Mouse (Mus musculus) ovary, postnatal 10 days (tissue): Measurements from ENCODE around the gene Iqcf5.
"Not testable (repeated sequence)": the region's sequence is repeated elsewhere in the genome, so short reads cannot be mapped to it uniquely, and the experiment has no call there.

Experiments
- DNase-seq: peaks from one replicate; pipeline ENCODE4 v3.0.0; 2022; ENCODE audit warnings: low spot score

Gene Iqcf5

GRCm38 (mm10) chr9:106481676-106482075, 32.7 kb upstream of the Iqcf5 start:
- DNase-seq: no peak

- DNase-seq: no peak
Measured at GRCm38 (mm10) chr9:106482578-106483115, 31.7 kb upstream of the Iqcf5 start.

GRCm38 (mm10) chr9:106483136-106483535, 31.2 kb upstream of the Iqcf5 start:
- DNase-seq: no peak

- no peak for DNase-seq
Measured at GRCm38 (mm10) chr9:106483606-106484005, 30.8 kb upstream of the Iqcf5 start.

GRCm38 (mm10) chr9:106485076-106485475, 29.3 kb upstream of the Iqcf5 start:
- no peak for DNase-seq

- not testable (repeated sequence) for DNase-seq
Measured at GRCm38 (mm10) chr9:106487602-106488001, 26.8 kb upstream of the Iqcf5 start.

GRCm38 (mm10) chr9:106499667-106500066, 14.7 kb upstream of the Iqcf5 start, which contains the start of gene Iqcf1:
Iqcf1 (plus strand) TSS chr9:106499967.
- DNase-seq: no peak

GRCm38 (mm10) chr9:106501846-106502245, 12.5 kb upstream of the Iqcf5 start:
- no peak for DNase-seq

GRCm38 (mm10) chr9:106504246-106504645, 10.1 kb upstream of the Iqcf5 start:
- DNase-seq: no peak

- DNase-seq: no peak
Measured at GRCm38 (mm10) chr9:106509356-106509755, 5.0 kb upstream of the Iqcf5 start.

GRCm38 (mm10) chr9:106512729-106513450, 1.5 kb upstream of the Iqcf5 start:
- DNase-seq: no peak

GRCm38 (mm10) chr9:106513566-106513965, 807 bp upstream of the Iqcf5 start:
- no peak for DNase-seq

GRCm38 (mm10) chr9:106519433-106519832, 5.1 kb downstream of the Iqcf5 start:
- no peak for DNase-seq

GRCm38 (mm10) chr9:106519909-106520308, 5.5 kb downstream of the Iqcf5 start:
- no peak for DNase-seq

- no peak for DNase-seq
Measured at GRCm38 (mm10) chr9:106531833-106532232, 17.5 kb downstream of the Iqcf5 start.

GRCm38 (mm10) chr9:106534296-106534695, 19.9 kb downstream of the Iqcf5 start:
- DNase-seq: no peak

- DNase-seq: no peak
Measured at GRCm38 (mm10) chr9:106534975-106535374, 20.6 kb downstream of the Iqcf5 start.

- DNase-seq: no peak
Measured at GRCm38 (mm10) chr9:106561531-106561930, 47.2 kb downstream of the Iqcf5 start, which contains the start of gene Iqcf3. Iqcf3 (minus strand) TSS chr9:106561631.

- DNase-seq: no peak
Measured at GRCm38 (mm10) chr9:106562291-106562690, 47.9 kb downstream of the Iqcf5 start.

GRCm38 (mm10) chr9:106564025-106564424, 49.7 kb downstream of the Iqcf5 start:
- no peak for DNase-seq
